In genomic region chr19:10561558-10562314, GRCm38 (mm10) we compare ENCODE assay signal across 10 mouse cellular contexts. TPM values are rescaled to one million over a fixed set of nuclear protein-coding genes. Genes with fewer than 3 reads are reported as not detected.
DNase-seq lines count a peak whose midpoint lies in the region; ATAC-seq and TF ChIP-seq lines count a peak whose summit lies in the region.
"Had no signal": no experiment of that assay in that cellular context is flagged by ENCODE, and none has a peak within 500 bp of the region (broad histone marks: within the 10 kb centered on the region; RNA-seq: fewer than 3 reads in every experiment).

No protein-coding gene starts in this region.

- TF ChIP-seq CTCF in heart, adult 2 months (IDR thresholded peaks at IDR 0.05), result no peak

- intact Hi-C loops in heart, adult 2 months (cut with DNase I), result no loop called here
- intact Hi-C loops in left cerebral cortex, postnatal 4 days (cut with DNase I), result no loop called here

- no peak overlapping the region for H3K4me2 ChIP-seq in hindbrain, embryonic 12.5 days (replicated peaks)
- no peak overlapping the region for H3K4me2 ChIP-seq in hindbrain, embryonic 13.5 days
- no peak overlapping the region for H3K4me2 ChIP-seq in liver, embryonic 11.5 days

- H3K4me1 ChIP-seq in hindbrain, embryonic 12.5 days, result no peaks in the 10 kb centered on the region
- H3K4me1 ChIP-seq in hindbrain, embryonic 13.5 days (replicated peaks), result peaks cover 4% of the 10 kb centered on the region
- H3K4me1 ChIP-seq in heart, adult 2 months (ENCODE audit: control insufficient read depth, insufficient read depth, low read length), result peaks cover 4% of the 10 kb centered on the region
- peaks cover 5% of the 10 kb centered on the region; the same call in 1 of the 2 replicates for H3K4me1 ChIP-seq in liver, embryonic 11.5 days (replicated peaks; ENCODE audit: control insufficient read depth, insufficient read depth, low read length)

- peak overlapping the region; percentile 8; the same call in 1 of the 2 replicates for H3K9ac ChIP-seq in hindbrain, embryonic 12.5 days
- H3K9ac ChIP-seq in hindbrain, embryonic 13.5 days, result no peak overlapping the region
- H3K9ac ChIP-seq in heart, adult 2 months (ENCODE audit: low read depth, low read length), result no peak overlapping the region
- no peak overlapping the region for H3K9ac ChIP-seq in liver, embryonic 11.5 days (ENCODE audit: low read depth, low read length)

- no peak overlapping the region for H3K27ac ChIP-seq in hindbrain, embryonic 12.5 days
- no peak overlapping the region for H3K27ac ChIP-seq in hindbrain, embryonic 13.5 days
- peak overlapping the region; percentile 63 for H3K27ac ChIP-seq in heart, adult 2 months
- H3K27ac ChIP-seq in liver, embryonic 11.5 days (ENCODE audit: low read depth, low read length), result peak overlapping the region; percentile 73

- no peaks in the 10 kb centered on the region for H3K79me2 ChIP-seq in heart, adult 2 months (replicated peaks; ENCODE audit: control insufficient read depth, insufficient read depth, low read length)

- no peak overlapping the region for H3K4me3 ChIP-seq in hindbrain, embryonic 12.5 days
- no peak overlapping the region for H3K4me3 ChIP-seq in hindbrain, embryonic 13.5 days
- H3K4me3 ChIP-seq in heart, adult 2 months, result no peak overlapping the region
- H3K4me3 ChIP-seq in liver, embryonic 11.5 days (ENCODE audit: low read depth, low read length), result no peak overlapping the region

- H3K27me3 ChIP-seq in hindbrain, embryonic 12.5 days, result no peaks in the 10 kb centered on the region
- H3K27me3 ChIP-seq in hindbrain, embryonic 13.5 days, result 0 out of 2 replicates have a peak, but pooled peaks cover 5% of the 10 kb centered on the region
- no peaks in the 10 kb centered on the region for H3K27me3 ChIP-seq in heart, adult 2 months (ENCODE audit: control insufficient read depth, insufficient read depth, low read length)
- H3K27me3 ChIP-seq in liver, embryonic 11.5 days (replicated peaks; ENCODE audit: control insufficient read depth, insufficient read depth, low read length), result no peaks in the 10 kb centered on the region
- H3K27me3 ChIP-seq: CH12.LX had no signal

- 61% methylated on average over 6 of the region's 6 CpGs for WGBS in hindbrain, embryonic 12.5 days
- WGBS in hindbrain, embryonic 13.5 days, result 69% methylated on average over 6 of the region's 6 CpGs
- 28% methylated on average over 6 of the region's 6 CpGs for WGBS in heart, adult 2 months
- 45% methylated on average over 6 of the region's 6 CpGs for WGBS in liver, embryonic 11.5 days

- H3K36me3 ChIP-seq in hindbrain, embryonic 12.5 days, result no peaks in the 10 kb centered on the region
- H3K36me3 ChIP-seq in hindbrain, embryonic 13.5 days, result no peaks in the 10 kb centered on the region
- no peaks in the 10 kb centered on the region for H3K36me3 ChIP-seq in heart, adult 2 months (ENCODE audit: control insufficient read depth, insufficient read depth, low read length)
- no peaks in the 10 kb centered on the region for H3K36me3 ChIP-seq in liver, embryonic 11.5 days (ENCODE audit: control insufficient read depth, insufficient read depth, low read length)

- no peak for ATAC-seq in hindbrain, embryonic 12.5 days (ENCODE audit: low FRiP score)
- ATAC-seq in hindbrain, embryonic 13.5 days (ENCODE audit: low FRiP score), result no peak
- 0 out of 2 replicates have a peak, but pooled peaks have one; percentile 41 for ATAC-seq in liver, embryonic 11.5 days (replicated peaks; ENCODE audit: low FRiP score)

- no peaks in the 10 kb centered on the region for H3K9me3 ChIP-seq in hindbrain, embryonic 12.5 days (replicated peaks)
- no peaks in the 10 kb centered on the region for H3K9me3 ChIP-seq in hindbrain, embryonic 13.5 days
- no peaks in the 10 kb centered on the region for H3K9me3 ChIP-seq in liver, embryonic 11.5 days (ENCODE audit: control insufficient read depth, low read length)

- DNase-seq in Muller cell, postnatal 12 days (ENCODE audit: inconsistent ontology term), result peak; percentile 90
- peak; percentile 47 to 69 for DNase-seq in heart, adult 2 months
- no peak for DNase-seq in liver, embryonic 11.5 days (ENCODE audit: low spot score)
- DNase-seq in right cerebral cortex, adult 18-20 months, result no peak
- no peak for DNase-seq in left cerebral cortex, postnatal 4 days
- no peak for DNase-seq in spleen, adult 12 weeks (ENCODE audit: low spot score)
- DNase-seq: cerebellum, postnatal 36 days had no signal

- no peak for TF ChIP-seq EP300 in heart, adult 2 months (IDR thresholded peaks at IDR 0.05; ENCODE audit: insufficient read depth, low read depth, low read length)

- no peak for TF ChIP-seq POLR2A in heart, adult 2 months (IDR thresholded peaks at IDR 0.05; ENCODE audit: insufficient read depth, low read depth, low read length)

RNA-seq across cellular contexts. Expression of gene Tmem216, which starts 5.7 kb away (rescaled TPM):
- polyA plus RNA-seq in hindbrain, embryonic 12.5 days (2016; fragmentation: Nextera tagmentation; extraction: Ambion mirVana), result 49.1 and 56.6 TPM in 2 replicates
- polyA plus RNA-seq in hindbrain, embryonic 13.5 days (2015; fragmentation: Nextera tagmentation; extraction: Ambion mirVana), result 50.5 and 55.3 TPM in 2 replicates
- 1 to 10 TPM; 5.5 to 5.8 TPM for total RNA-seq in heart, adult 2 months (2021)
- 13.0 and 19.2 TPM in 2 replicates for polyA plus RNA-seq in heart, adult 2 months (2012; rRNA removed)
- 33.7 and 35.9 TPM in 2 replicates for polyA plus RNA-seq in liver, embryonic 11.5 days (2014; fragmentation: Nextera tagmentation; extraction: Ambion mirVana)
- total RNA-seq in left cerebral cortex, postnatal 4 days (2021), result 10 to 100 TPM; 15.4 to 17.8 TPM

RNA-seq across cellular contexts. Expression of gene Cyb561a3, which starts 15.2 kb away (rescaled TPM):
- polyA plus RNA-seq in hindbrain, embryonic 12.5 days (2016; fragmentation: Nextera tagmentation; extraction: Ambion mirVana), result 15.8 and 16.3 TPM in 2 replicates
- polyA plus RNA-seq in hindbrain, embryonic 13.5 days (2015; fragmentation: Nextera tagmentation; extraction: Ambion mirVana), result 16.2 and 17.2 TPM in 2 replicates
- total RNA-seq in heart, adult 2 months (2021), result 10 to 100 TPM; 11.3 TPM
- polyA plus RNA-seq in heart, adult 2 months (2012; rRNA removed), result 24.3 and 32.2 TPM in 2 replicates
- 14.9 and 18.5 TPM in 2 replicates for polyA plus RNA-seq in liver, embryonic 11.5 days (2014; fragmentation: Nextera tagmentation; extraction: Ambion mirVana)
- 10 to 100 TPM; 14.7 to 17.2 TPM for total RNA-seq in left cerebral cortex, postnatal 4 days (2021)

RNA-seq across cellular contexts. Expression of gene Tmem138, which starts 15.4 kb away (rescaled TPM):
- polyA plus RNA-seq in hindbrain, embryonic 12.5 days (2016; fragmentation: Nextera tagmentation; extraction: Ambion mirVana), result 43.8 and 52.4 TPM in 2 replicates
- 42.3 and 43.2 TPM in 2 replicates for polyA plus RNA-seq in hindbrain, embryonic 13.5 days (2015; fragmentation: Nextera tagmentation; extraction: Ambion mirVana)
- 1 to 10 TPM; 1.9 to 2.7 TPM for total RNA-seq in heart, adult 2 months (2021)
- 6.2 and 6.7 TPM in 2 replicates for polyA plus RNA-seq in heart, adult 2 months (2012; rRNA removed)
- polyA plus RNA-seq in liver, embryonic 11.5 days (2014; fragmentation: Nextera tagmentation; extraction: Ambion mirVana), result 32.6 and 33.3 TPM in 2 replicates
- 10 to 100 TPM; 14.2 to 17.0 TPM for total RNA-seq in left cerebral cortex, postnatal 4 days (2021)

RNA-seq across cellular contexts. Expression of gene Sdhaf2, which starts 35.8 kb away (rescaled TPM):
- polyA plus RNA-seq in hindbrain, embryonic 12.5 days (2016; fragmentation: Nextera tagmentation; extraction: Ambion mirVana), result 54.9 and 64.1 TPM in 2 replicates
- 67.6 and 69.1 TPM in 2 replicates for polyA plus RNA-seq in hindbrain, embryonic 13.5 days (2015; fragmentation: Nextera tagmentation; extraction: Ambion mirVana)
- total RNA-seq in heart, adult 2 months (2021), result 10 to 100 TPM; 65.5 to 77.9 TPM
- 45.7 and 74.6 TPM in 2 replicates for polyA plus RNA-seq in heart, adult 2 months (2012; rRNA removed)
- 60.4 and 63.0 TPM in 2 replicates for polyA plus RNA-seq in liver, embryonic 11.5 days (2014; fragmentation: Nextera tagmentation; extraction: Ambion mirVana)
- total RNA-seq in left cerebral cortex, postnatal 4 days (2021), result 10 to 100 TPM; 40.8 to 42.5 TPM

RNA-seq across cellular contexts. Expression of gene Cpsf7, which starts 36.7 kb away (rescaled TPM):
- 57.1 and 61.4 TPM in 2 replicates for polyA plus RNA-seq in hindbrain, embryonic 12.5 days (2016; fragmentation: Nextera tagmentation; extraction: Ambion mirVana)
- polyA plus RNA-seq in hindbrain, embryonic 13.5 days (2015; fragmentation: Nextera tagmentation; extraction: Ambion mirVana), result 49.0 and 52.8 TPM in 2 replicates
- total RNA-seq in heart, adult 2 months (2021), result 10 to 100 TPM; 23.8 to 25.2 TPM
- polyA plus RNA-seq in heart, adult 2 months (2012; rRNA removed), result 20.6 and 37.7 TPM in 2 replicates
- polyA plus RNA-seq in liver, embryonic 11.5 days (2014; fragmentation: Nextera tagmentation; extraction: Ambion mirVana), result 42.6 and 44.8 TPM in 2 replicates
- 10 to 100 TPM; 86.5 to 90.9 TPM for total RNA-seq in left cerebral cortex, postnatal 4 days (2021)

Comparison
In these comparisons a context has a peak if more than half of its experiments do, and no peak if none do; other contexts are left out.
1. H3K27ac ChIP-seq: peak in heart, adult 2 months (single experiment) and liver, embryonic 11.5 days (single experiment); none in hindbrain, embryonic 12.5 days (single experiment) and hindbrain, embryonic 13.5 days (single experiment).
2. DNase-seq: peak in Muller cell, postnatal 12 days (single experiment) and heart, adult 2 months (2 of 2); none in liver, embryonic 11.5 days (single experiment), right cerebral cortex, adult 18-20 months (single experiment), left cerebral cortex, postnatal 4 days (single experiment) and spleen, adult 12 weeks (single experiment).